Mouse (Mus musculus): ENCODE data around the gene Trim66. TPM values are rescaled to one million over a fixed set of nuclear protein-coding genes. Genes with fewer than 3 reads are reported as not detected.

The Trim66 gene
- 0.03 and 0.13 TPM in 2 replicates for polyA plus RNA-seq (2015; fragmentation: Nextera tagmentation; extraction: Ambion mirVana)

GRCm38 (mm10) chr7:109508034-109508433 lies at the start of gene Trim66:
TSS of gene Trim66 (minus strand) at chr7:109508134.
- Histone ChIP-seq H3K9me3 (ENCODE audit: control insufficient read depth, low read length) (no peaks in the 10 kb centered on the region), H3K27me3 (ENCODE audit: control insufficient read depth, insufficient read depth, low read depth, low read length) (no peaks in the 10 kb centered on the region), H3K4me1 (replicated peaks; ENCODE audit: control insufficient read depth, insufficient read depth, low read length) (no peaks in the 10 kb centered on the region), H3K4me2 (ENCODE audit: low read depth, low read length) (no peak within 1 kb of the TSS), H3K27ac (ENCODE audit: low read length) (no peak within 1 kb of the TSS), H3K36me3 (ENCODE audit: control insufficient read depth, insufficient read depth, low read length) (no peaks in the 10 kb centered on the region), H3K9ac (ENCODE audit: low read length) (no peak within 1 kb of the TSS), H3K4me3 (ENCODE audit: low read length) (no peak within 1 kb of the TSS)
- no peak for ATAC-seq (ENCODE audit: low read depth)
- WGBS = 81% methylated on average over 4 of the region's 4 CpGs

DNA sequence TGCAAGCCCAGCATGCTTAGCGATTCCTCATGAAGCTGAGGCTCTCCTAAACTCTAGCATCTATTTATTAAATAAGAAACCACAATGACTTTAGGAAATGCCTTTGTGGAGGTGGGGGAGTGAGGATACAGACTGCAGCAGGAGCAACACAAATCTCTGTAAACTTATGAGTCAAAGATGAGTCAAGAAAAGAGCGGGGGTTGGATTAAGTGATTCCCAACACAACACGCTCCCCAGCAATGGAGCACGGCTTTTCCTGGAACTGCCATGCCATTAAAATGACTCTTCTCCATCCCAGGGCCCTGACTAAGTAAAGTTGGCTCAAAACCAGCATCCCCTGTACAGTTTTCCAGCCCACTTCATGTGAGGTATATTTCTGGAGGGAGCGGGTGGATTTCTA lies 38.8 kb upstream of the Trim66 start:
- no peak for ATAC-seq (ENCODE audit: low read depth)
- peak overlapping the region; percentile 37 for H3K27ac ChIP-seq (ENCODE audit: low read length)
- H3K9ac ChIP-seq (ENCODE audit: low read length) = no peak overlapping the region
- WGBS = 83% methylated on average over 5 of the region's 5 CpGs
- no peaks in the 10 kb centered on the region for H3K27me3 ChIP-seq (ENCODE audit: control insufficient read depth, insufficient read depth, low read depth, low read length)
- peaks cover 13% of the 10 kb centered on the region for H3K36me3 ChIP-seq (ENCODE audit: control insufficient read depth, insufficient read depth, low read length)
- H3K4me3 ChIP-seq (ENCODE audit: low read length) = no peak overlapping the region
- H3K9me3 ChIP-seq (ENCODE audit: control insufficient read depth, low read length) = no peaks in the 10 kb centered on the region
- H3K4me2 ChIP-seq (ENCODE audit: low read depth, low read length) = no peak overlapping the region
- H3K4me1 ChIP-seq (replicated peaks; ENCODE audit: control insufficient read depth, insufficient read depth, low read length) = peaks cover 22% of the 10 kb centered on the region

- ATAC-seq (ENCODE audit: low read depth) = no peak
- H3K27ac ChIP-seq (ENCODE audit: low read length) = peak overlapping the region; percentile 37
- H3K9ac ChIP-seq (ENCODE audit: low read length) = no peak overlapping the region
- peaks cover 22% of the 10 kb centered on the region for H3K4me1 ChIP-seq (replicated peaks; ENCODE audit: control insufficient read depth, insufficient read depth, low read length)
- no peak overlapping the region for H3K4me3 ChIP-seq (ENCODE audit: low read length)
- no peaks in the 10 kb centered on the region for H3K27me3 ChIP-seq (ENCODE audit: control insufficient read depth, insufficient read depth, low read depth, low read length)
- no peaks in the 10 kb centered on the region for H3K9me3 ChIP-seq (ENCODE audit: control insufficient read depth, low read length)
- 89% methylated on average over 2 of the region's 2 CpGs for WGBS
- H3K36me3 ChIP-seq (ENCODE audit: control insufficient read depth, insufficient read depth, low read length) = peaks cover 13% of the 10 kb centered on the region
- H3K4me2 ChIP-seq (ENCODE audit: low read depth, low read length) = no peak overlapping the region
These were observed 38.3 kb upstream of the Trim66 start for GRCm38 (mm10) chr7:109546186-109546585.

GRCm38 (mm10) chr7:109545255-109545993 lies 37.5 kb upstream of the Trim66 start:
- Histone ChIP-seq H3K27ac (ENCODE audit: low read length) (peak overlapping the region; percentile 87), H3K36me3 (ENCODE audit: control insufficient read depth, insufficient read depth, low read length) (peaks cover 14% of the 10 kb centered on the region), H3K4me2 (ENCODE audit: low read depth, low read length) (no peak overlapping the region), H3K4me1 (replicated peaks; ENCODE audit: control insufficient read depth, insufficient read depth, low read length) (peaks cover 22% of the 10 kb centered on the region), H3K27me3 (ENCODE audit: control insufficient read depth, insufficient read depth, low read depth, low read length) (no peaks in the 10 kb centered on the region), H3K9ac (ENCODE audit: low read length) (no peak overlapping the region), H3K4me3 (ENCODE audit: low read length) (no peak overlapping the region), H3K9me3 (ENCODE audit: control insufficient read depth, low read length) (no peaks in the 10 kb centered on the region)
- whole genome bisulfite sequencing = 43% methylated on average over 10 of the region's 10 CpGs
- ATAC-seq (ENCODE audit: low read depth) = peak; percentile 93

DNA sequence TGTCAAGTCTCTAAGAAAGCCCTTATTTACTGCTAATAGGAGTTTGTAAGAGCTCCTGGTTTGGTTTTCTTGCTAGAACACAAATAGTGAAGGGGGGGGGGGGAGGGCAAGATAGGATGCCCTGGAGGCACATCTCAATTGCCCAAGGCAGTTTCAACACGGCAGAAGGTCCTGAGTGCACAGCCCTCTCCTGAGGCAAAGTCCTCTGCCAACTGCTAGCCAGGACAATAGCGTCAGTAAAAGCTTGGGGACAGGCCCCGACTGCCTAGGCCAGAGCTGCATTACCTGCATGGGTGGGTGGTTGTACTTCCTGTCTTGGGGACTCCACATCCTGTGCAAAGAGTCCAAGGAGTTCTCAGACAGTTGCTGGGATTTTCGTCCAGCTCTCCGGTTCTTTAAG lies 36.9 kb upstream of the Trim66 start:
- peak; percentile 20; the same call in 1 of the 2 replicates for ATAC-seq (ENCODE audit: low read depth)
- Histone ChIP-seq H3K27ac (ENCODE audit: low read length) (peak overlapping the region; percentile 87), H3K4me3 (ENCODE audit: low read length) (no peak overlapping the region), H3K9ac (ENCODE audit: low read length) (no peak overlapping the region), H3K4me2 (ENCODE audit: low read depth, low read length) (no peak overlapping the region), H3K27me3 (ENCODE audit: control insufficient read depth, insufficient read depth, low read depth, low read length) (no peaks in the 10 kb centered on the region), H3K36me3 (ENCODE audit: control insufficient read depth, insufficient read depth, low read length) (peaks cover 16% of the 10 kb centered on the region), H3K4me1 (replicated peaks; ENCODE audit: control insufficient read depth, insufficient read depth, low read length) (peaks cover 22% of the 10 kb centered on the region), H3K9me3 (ENCODE audit: control insufficient read depth, low read length) (no peaks in the 10 kb centered on the region)
- WGBS = 60% methylated on average over 5 of the region's 5 CpGs

GRCm38 (mm10) chr7:109542364-109542628 lies 34.4 kb upstream of the Trim66 start:
- no peak for ATAC-seq (ENCODE audit: low read depth)
- H3K36me3 ChIP-seq (ENCODE audit: control insufficient read depth, insufficient read depth, low read length) = peaks cover 30% of the 10 kb centered on the region
- H3K4me1 ChIP-seq (replicated peaks; ENCODE audit: control insufficient read depth, insufficient read depth, low read length) = peaks cover 22% of the 10 kb centered on the region
- H3K4me2 ChIP-seq (ENCODE audit: low read depth, low read length) = no peak overlapping the region
- 70% methylated on average over 3 of the region's 3 CpGs for WGBS
- H3K9ac ChIP-seq (ENCODE audit: low read length) = no peak overlapping the region
- no peak overlapping the region for H3K4me3 ChIP-seq (ENCODE audit: low read length)
- no peaks in the 10 kb centered on the region for H3K9me3 ChIP-seq (ENCODE audit: control insufficient read depth, low read length)
- H3K27ac ChIP-seq (ENCODE audit: low read length) = peak overlapping the region; percentile 70
- no peaks in the 10 kb centered on the region for H3K27me3 ChIP-seq (ENCODE audit: control insufficient read depth, insufficient read depth, low read depth, low read length)

DNA sequence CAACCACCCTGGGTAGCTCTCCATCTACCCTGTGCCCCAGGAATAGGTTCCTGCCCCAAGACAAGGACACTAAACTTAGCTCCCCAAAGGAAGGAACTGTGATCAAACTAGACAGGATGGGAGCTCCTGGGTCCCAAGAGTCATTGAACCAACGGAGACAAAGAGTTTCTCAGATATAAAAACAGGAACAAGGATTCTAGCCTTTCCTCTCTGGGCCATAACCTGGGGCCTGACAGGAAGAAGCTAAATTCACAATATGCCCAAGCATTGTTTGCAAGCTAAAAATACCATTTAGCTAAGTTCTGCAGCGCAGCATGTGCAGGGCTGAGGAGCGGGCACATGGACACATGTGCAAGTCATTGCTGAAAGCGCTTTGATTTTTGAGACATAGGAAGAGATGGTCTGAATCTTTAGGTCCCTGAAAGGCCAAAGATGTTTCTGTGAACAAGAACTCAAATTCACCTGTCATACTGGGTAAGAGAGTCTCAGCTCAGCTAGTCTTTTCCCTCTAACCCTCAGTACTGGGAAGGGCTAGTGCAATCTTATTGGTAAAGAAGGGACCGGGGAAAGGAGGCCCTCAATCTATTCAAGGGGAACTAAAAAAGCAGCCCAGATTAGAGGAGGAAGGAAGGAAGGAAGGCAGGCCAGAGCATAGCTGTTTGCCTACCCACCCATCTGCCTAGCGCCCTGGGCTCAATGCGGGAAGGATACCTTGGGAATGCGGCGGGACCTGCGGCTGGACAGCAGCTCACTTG lies 33.9 kb upstream of the Trim66 start:
- peaks cover 30% of the 10 kb centered on the region for H3K36me3 ChIP-seq (ENCODE audit: control insufficient read depth, insufficient read depth, low read length)
- peak; percentile 10; the same call in 1 of the 2 replicates for ATAC-seq (ENCODE audit: low read depth)

DNA sequence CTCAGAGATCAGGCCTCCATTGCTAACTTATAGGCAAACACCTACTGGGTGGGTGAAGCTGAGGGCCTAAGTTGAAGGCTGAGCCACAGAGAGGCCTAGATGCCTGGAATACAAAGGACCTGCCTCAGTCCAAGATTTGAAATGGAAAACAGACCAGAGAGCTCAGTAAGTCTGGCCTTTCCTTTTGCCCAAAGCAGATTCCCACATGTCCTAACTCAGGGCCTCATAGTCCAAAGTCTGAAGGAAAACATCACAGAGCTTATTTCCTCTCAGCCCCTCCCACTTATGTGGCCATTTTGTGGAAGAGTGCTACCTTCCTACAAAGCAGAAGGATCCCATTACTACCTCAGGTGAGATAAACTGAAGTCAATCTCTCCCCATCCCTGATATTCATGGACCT lies 33.0 kb upstream of the Trim66 start:
- peaks cover 30% of the 10 kb centered on the region for H3K36me3 ChIP-seq (ENCODE audit: control insufficient read depth, insufficient read depth, low read length)
- H3K4me1 ChIP-seq (replicated peaks; ENCODE audit: control insufficient read depth, insufficient read depth, low read length) = peaks cover 24% of the 10 kb centered on the region
- no peaks in the 10 kb centered on the region for H3K27me3 ChIP-seq (ENCODE audit: control insufficient read depth, insufficient read depth, low read depth, low read length)
- no peak overlapping the region for H3K4me3 ChIP-seq (ENCODE audit: low read length)
- no peaks in the 10 kb centered on the region for H3K9me3 ChIP-seq (ENCODE audit: control insufficient read depth, low read length)
- peak overlapping the region; percentile 35 for H3K27ac ChIP-seq (ENCODE audit: low read length)
- H3K4me2 ChIP-seq (ENCODE audit: low read depth, low read length) = no peak overlapping the region
- no peak overlapping the region for H3K9ac ChIP-seq (ENCODE audit: low read length)
- ATAC-seq (ENCODE audit: low read depth) = no peak

More for the DNA sequence above, 33.9 kb upstream of the Trim66 start:
- no peaks in the 10 kb centered on the region for H3K9me3 ChIP-seq (ENCODE audit: control insufficient read depth, low read length)
- no peak overlapping the region for H3K4me3 ChIP-seq (ENCODE audit: low read length)
- no peaks in the 10 kb centered on the region for H3K27me3 ChIP-seq (ENCODE audit: control insufficient read depth, insufficient read depth, low read depth, low read length)
- H3K9ac ChIP-seq (ENCODE audit: low read length) = no peak overlapping the region
- H3K4me2 ChIP-seq (ENCODE audit: low read depth, low read length) = no peak overlapping the region
- H3K27ac ChIP-seq (ENCODE audit: low read length) = peak overlapping the region; percentile 70
- H3K4me1 ChIP-seq (replicated peaks; ENCODE audit: control insufficient read depth, insufficient read depth, low read length) = peaks cover 24% of the 10 kb centered on the region
- WGBS = 74% methylated on average over 10 of the region's 10 CpGs

- WGBS = 30% methylated on average over 4 of the region's 4 CpGs
- Histone ChIP-seq H3K4me2 (ENCODE audit: low read depth, low read length) (no peak overlapping the region), H3K9me3 (ENCODE audit: control insufficient read depth, low read length) (no peaks in the 10 kb centered on the region), H3K36me3 (ENCODE audit: control insufficient read depth, insufficient read depth, low read length) (peaks cover 32% of the 10 kb centered on the region), H3K9ac (ENCODE audit: low read length) (peak overlapping the region; percentile 2; the same call in 1 of the 2 replicates), H3K4me3 (ENCODE audit: low read length) (no peak overlapping the region), H3K27me3 (ENCODE audit: control insufficient read depth, insufficient read depth, low read depth, low read length) (no peaks in the 10 kb centered on the region), H3K4me1 (replicated peaks; ENCODE audit: control insufficient read depth, insufficient read depth, low read length) (peaks cover 12% of the 10 kb centered on the region), H3K27ac (ENCODE audit: low read length) (peak overlapping the region; percentile 60)
- ATAC-seq (ENCODE audit: low read depth) = peak; percentile 78
These were observed 28.6 kb upstream of the Trim66 start for GRCm38 (mm10) chr7:109536451-109536946.

All from lung, embryonic 16.5 days (tissue).